Mouse (Mus musculus) neural tube, embryonic 15.5 days (tissue): ENCODE results near the gene Met. TPM values are rescaled to one million over a fixed set of nuclear protein-coding genes. Genes with fewer than 3 reads are reported as not detected.

Source experiments
- ATAC-seq: fragments of 200-750 bp; cut with Nextera tagmentation; 2 replicates; pipeline ENCODE4 v1.8.0; 2017; ENCODE audit warnings: mild to moderate bottlenecking, moderate TSS enrichment, moderate library complexity; ENCODE audit not compliant: low FRiP score
- H3K27ac ChIP-seq: fragments of 300-500 bp; sonication (generic); replicated peaks from 2 replicates; pipeline ENCODE4 v1.5.1; 2015; ENCODE audit warnings: mild to moderate bottlenecking, inconsistent platforms
- H3K27me3 ChIP-seq: fragments of 300-500 bp; sonication (generic); replicated peaks from 2 replicates; pipeline ENCODE4 v1.6.1; 2015; ENCODE audit warnings: inconsistent platforms
- H3K36me3 ChIP-seq: fragments of 300-500 bp; sonication (generic); 2 replicates; pipeline ENCODE4 v1.6.1; 2015; ENCODE audit warnings: inconsistent platforms
- H3K4me1 ChIP-seq: fragments of 300-500 bp; sonication (generic); 2 replicates; pipeline ENCODE4 v1.6.1; 2015; ENCODE audit warnings: inconsistent platforms
- H3K4me2 ChIP-seq: fragments of 300-500 bp; sonication (generic); 2 replicates; pipeline ENCODE4 v1.6.1; 2015; ENCODE audit warnings: inconsistent platforms, mild to moderate bottlenecking, moderate library complexity
- H3K4me3 ChIP-seq: fragments of 300-500 bp; sonication (generic); replicated peaks from 2 replicates; pipeline ENCODE4 v1.5.1; 2015; ENCODE audit warnings: mild to moderate bottlenecking, inconsistent platforms
- H3K9ac ChIP-seq: fragments of 300-500 bp; sonication (generic); replicated peaks from 2 replicates; pipeline ENCODE4 v1.6.1; 2015; ENCODE audit warnings: mild to moderate bottlenecking, inconsistent platforms
- H3K9me3 ChIP-seq: fragments of 300-500 bp; sonication (generic); replicated peaks from 2 replicates; pipeline ENCODE4 v1.6.1; 2016; ENCODE audit warnings: inconsistent platforms
- WGBS: fragments of 180-500 bp; shearing (Covaris S2); methylation state at CpG from one replicate; pipeline ENCODE4 v1.1.7; 2015; ENCODE audit warnings: mixed read lengths; 5-methylcytosine and 5-hydroxymethylcytosine counted together
- polyA plus RNA-seq: library from polyadenylated mRNA; unstranded; fragments of >200 nt; fragmentation: Nextera tagmentation; extraction: Ambion mirVana; gene quantifications from 2 replicates; pipeline ENCODE4 v1.2.1, GENCODE M21; 2015

Met gene
- polyA plus RNA-seq, 1 experiment from 2014 or later: 2.7 TPM

- Histone ChIP-seq H3K9ac (no peak overlapping the region), H3K4me2 (no peak overlapping the region), H3K27me3 (no peaks in the 10 kb centered on the region), H3K4me3 (no peak overlapping the region), H3K9me3 (no peaks in the 10 kb centered on the region), H3K4me1 (no peaks in the 10 kb centered on the region), H3K36me3 (no peaks in the 10 kb centered on the region), H3K27ac (no peak overlapping the region)
- ATAC-seq: no peak
- WGBS: 41% methylated on average over 7 of the region's 7 CpGs
Observed at GRCm38 (mm10) chr6:17515775-17516460, 52.3 kb downstream of the Met start.

GRCm38 (mm10) chr6:17521901-17522717 lies 58.5 kb downstream of the Met start:
- Histone ChIP-seq H3K4me3 (no peak overlapping the region), H3K9ac (no peak overlapping the region), H3K4me2 (no peak overlapping the region), H3K4me1 (no peaks in the 10 kb centered on the region), H3K27me3 (no peaks in the 10 kb centered on the region), H3K9me3 (no peaks in the 10 kb centered on the region), H3K36me3 (no peaks in the 10 kb centered on the region), H3K27ac (no peak overlapping the region)
- WGBS: 43% methylated on average over 8 of the region's 8 CpGs
- no peak for ATAC-seq

- no peak for ATAC-seq
- WGBS: 82% methylated on average over 4 of the region's 4 CpGs
- no peaks in the 10 kb centered on the region for H3K27me3 ChIP-seq
Observed at GRCm38 (mm10) chr6:17522917-17523316, 59.3 kb downstream of the Met start.

GRCm38 (mm10) chr6:17529490-17530269 lies 66.1 kb downstream of the Met start:
- Histone ChIP-seq H3K4me3 (no peak overlapping the region), H3K4me1 (no peaks in the 10 kb centered on the region), H3K27me3 (no peaks in the 10 kb centered on the region), H3K36me3 (no peaks in the 10 kb centered on the region), H3K9ac (no peak overlapping the region), H3K4me2 (no peak overlapping the region), H3K27ac (no peak overlapping the region), H3K9me3 (no peaks in the 10 kb centered on the region)
- 50% methylated on average over 6 of the region's 6 CpGs for WGBS
- no peak for ATAC-seq

More at GRCm38 (mm10) chr6:17522917-17523316, 59.3 kb downstream of the Met start:
- Histone ChIP-seq H3K9ac (no peak overlapping the region), H3K36me3 (no peaks in the 10 kb centered on the region), H3K4me3 (no peak overlapping the region), H3K4me1 (no peaks in the 10 kb centered on the region), H3K9me3 (no peaks in the 10 kb centered on the region), H3K4me2 (no peak overlapping the region), H3K27ac (no peak overlapping the region)

- Histone ChIP-seq H3K4me3 (no peak overlapping the region), H3K9me3 (no peaks in the 10 kb centered on the region), H3K36me3 (no peaks in the 10 kb centered on the region), H3K9ac (no peak overlapping the region), H3K4me2 (no peak overlapping the region), H3K4me1 (peaks cover 4% of the 10 kb centered on the region; the same call in 1 of the 2 replicates), H3K27ac (no peak overlapping the region), H3K27me3 (no peaks in the 10 kb centered on the region)
- ATAC-seq: no peak
- WGBS: 90% methylated on average over 8 of the region's 8 CpGs
Observed at GRCm38 (mm10) chr6:17541615-17542014, 78.0 kb downstream of the Met start.

- H3K4me3 ChIP-seq: no peak overlapping the region
- ATAC-seq: no peak
Observed at GRCm38 (mm10) chr6:17542383-17542782, 78.8 kb downstream of the Met start.

GRCm38 (mm10) chr6:17545480-17545879 lies 81.9 kb downstream of the Met start:
- Histone ChIP-seq H3K9ac (no peak overlapping the region), H3K9me3 (no peaks in the 10 kb centered on the region), H3K27me3 (no peaks in the 10 kb centered on the region), H3K4me3 (no peak overlapping the region), H3K4me1 (peaks cover 10% of the 10 kb centered on the region; the same call in 1 of the 2 replicates), H3K27ac (no peak overlapping the region), H3K4me2 (no peak overlapping the region), H3K36me3 (no peaks in the 10 kb centered on the region)
- no peak for ATAC-seq
- 24% methylated on average over 9 of the region's 9 CpGs for WGBS

More at GRCm38 (mm10) chr6:17542383-17542782, 78.8 kb downstream of the Met start:
- H3K4me1 ChIP-seq: peaks cover 10% of the 10 kb centered on the region; the same call in 1 of the 2 replicates
- no peaks in the 10 kb centered on the region for H3K9me3 ChIP-seq
- no peak overlapping the region for H3K27ac ChIP-seq
- H3K36me3 ChIP-seq: no peaks in the 10 kb centered on the region
- 79% methylated on average over 7 of the region's 7 CpGs for WGBS
- no peaks in the 10 kb centered on the region for H3K27me3 ChIP-seq
- no peak overlapping the region for H3K4me2 ChIP-seq
- H3K9ac ChIP-seq: no peak overlapping the region

- Histone ChIP-seq H3K4me3 (no peak overlapping the region), H3K27ac (no peak overlapping the region), H3K36me3 (no peaks in the 10 kb centered on the region), H3K4me2 (no peak overlapping the region), H3K9ac (no peak overlapping the region), H3K27me3 (no peaks in the 10 kb centered on the region), H3K9me3 (no peaks in the 10 kb centered on the region), H3K4me1 (peaks cover 10% of the 10 kb centered on the region; the same call in 1 of the 2 replicates)
- ATAC-seq: no peak
- WGBS: 43% methylated on average over 9 of the region's 9 CpGs
Observed at GRCm38 (mm10) chr6:17546341-17546740, 82.7 kb downstream of the Met start.

GRCm38 (mm10) chr6:17546825-17547224 lies 83.2 kb downstream of the Met start:
- WGBS: 15% methylated on average over 5 of the region's 5 CpGs
- Histone ChIP-seq H3K9me3 (no peaks in the 10 kb centered on the region), H3K27ac (no peak overlapping the region), H3K4me1 (peaks cover 10% of the 10 kb centered on the region; the same call in 1 of the 2 replicates), H3K27me3 (no peaks in the 10 kb centered on the region), H3K9ac (no peak overlapping the region), H3K4me2 (no peak overlapping the region), H3K4me3 (no peak overlapping the region), H3K36me3 (no peaks in the 10 kb centered on the region)
- no peak for ATAC-seq

- H3K27me3 ChIP-seq: no peaks in the 10 kb centered on the region
- H3K36me3 ChIP-seq: no peaks in the 10 kb centered on the region
- no peak overlapping the region for H3K27ac ChIP-seq
- no peak overlapping the region for H3K4me3 ChIP-seq
- no peak for ATAC-seq
- WGBS: 70% methylated on average over 4 of the region's 4 CpGs
- no peaks in the 10 kb centered on the region for H3K9me3 ChIP-seq
- H3K9ac ChIP-seq: no peak overlapping the region
- no peak overlapping the region for H3K4me2 ChIP-seq
- peaks cover 10% of the 10 kb centered on the region; the same call in 1 of the 2 replicates for H3K4me1 ChIP-seq
Observed at GRCm38 (mm10) chr6:17548786-17549185, 85.2 kb downstream of the Met start.

GRCm38 (mm10) chr6:17549645-17550044 lies 86.0 kb downstream of the Met start:
- ATAC-seq: no peak
- Histone ChIP-seq H3K4me1 (peaks cover 11% of the 10 kb centered on the region), H3K27me3 (no peaks in the 10 kb centered on the region), H3K9ac (no peak overlapping the region), H3K4me2 (no peak overlapping the region), H3K36me3 (no peaks in the 10 kb centered on the region), H3K9me3 (no peaks in the 10 kb centered on the region), H3K4me3 (no peak overlapping the region), H3K27ac (no peak overlapping the region)
- WGBS: 89% methylated on average over 3 of the region's 3 CpGs
